Mouse (Mus musculus) bone marrow, adult 2 months (tissue): ENCODE measurements around the gene Cfap70.

Experiments used
- CTCF ChIP-seq: fragments of 200-500 bp; IDR thresholded peaks from 2 replicates; pipeline ENCODE4 v1.5.1; 2011; ENCODE audit warnings: low read length, control low read depth; ENCODE audit not compliant: control insufficient read depth, insufficient read depth
- POLR2A ChIP-seq: fragments of 200-500 bp; IDR thresholded peaks from 2 replicates; pipeline ENCODE4 v1.6.1; 2011; ENCODE audit warnings: low read depth, mild to moderate bottlenecking, control low read depth, low read length, borderline replicate concordance; ENCODE audit not compliant: control insufficient read depth

GRCm38 (mm10) chr14:20371854-20372253, 80.2 kb downstream of the Cfap70 start:
- TF ChIP-seq CTCF (no peak), POLR2A (no peak)
